Mouse (Mus musculus): ENCODE measurements around the gene Cyp2a12.
"Not testable (repeated sequence)": the region's sequence is repeated elsewhere in the genome, so short reads cannot be mapped to it uniquely, and the experiment has no call there.

GRCm38 (mm10) chr7:27048886-27049285 is 20.0 kb downstream of the Cyp2a12 start:
- not testable (repeated sequence) for TF ChIP-seq CTCF (IDR thresholded peaks at IDR 0.05; ENCODE audit: extremely low read depth, insufficient read depth, insufficient read length, insufficient replicate concordance); POLR2A (IDR thresholded peaks at IDR 0.05; ENCODE audit: low read depth, low read length)

Measured in spleen, adult 2 months (tissue).